Mouse (Mus musculus): ENCODE measurements at regions not wholly inside any gene's neighbourhood (a gene's known extent, or its start where the extent isn't known, plus 50 kb on each side); places are given as distances from the start of the nearest gene placed in this dataset.
A peak's percentile ranks its signal among the peaks of the same experiment; 100 is the strongest.

DNA sequence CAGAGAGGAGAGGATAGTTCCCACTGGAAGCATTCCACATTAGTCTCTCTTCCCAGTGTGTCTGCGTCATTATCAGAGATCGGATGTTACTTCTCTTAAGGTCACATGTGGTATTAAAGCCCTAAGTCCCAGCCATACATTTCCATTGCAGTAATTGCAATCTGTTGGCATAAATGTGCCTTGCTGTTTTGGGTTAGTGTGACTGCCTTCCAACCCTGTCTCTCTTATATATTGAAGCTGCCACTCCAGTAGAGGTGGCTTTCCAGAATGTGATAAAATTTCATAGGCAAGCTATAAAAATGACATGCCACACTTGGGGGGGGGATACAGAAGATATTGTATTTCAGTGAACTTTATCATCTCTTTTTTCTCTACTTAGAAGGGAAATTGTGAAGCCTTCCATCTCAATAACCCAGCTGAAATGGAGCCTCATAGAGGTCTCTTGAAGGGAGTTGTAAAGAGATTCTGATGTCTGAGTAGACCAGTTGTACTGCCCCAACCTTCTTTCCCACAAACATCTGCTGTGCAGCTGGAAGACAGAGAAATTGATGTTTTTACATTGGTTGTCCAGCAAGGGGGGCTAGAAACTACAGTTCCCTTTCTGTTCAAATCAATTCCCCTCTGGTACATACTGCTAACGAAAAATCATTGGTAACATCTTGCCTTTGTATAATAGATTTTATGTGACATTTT lies 603.9 kb upstream of the Fam92a start:
- no peaks in the 10 kb centered on the region for H3K27me3 ChIP-seq (ENCODE audit: control insufficient read depth, insufficient read depth, low read length)
- H3K36me3 ChIP-seq (ENCODE audit: control insufficient read depth, insufficient read depth, low read length): no peaks in the 10 kb centered on the region
- no peak overlapping the region for H3K4me3 ChIP-seq (ENCODE audit: low read depth, low read length)
- WGBS: 75% methylated on average over 3 of the region's 3 CpGs
- no peak overlapping the region for H3K27ac ChIP-seq (ENCODE audit: low read length)
- no peak for ATAC-seq (ENCODE audit: insufficient number of reproducible peaks, insufficient read depth, low FRiP score, low read depth)
- H3K9ac ChIP-seq (replicated peaks; ENCODE audit: low read depth, low read length): no peak overlapping the region
- H3K9me3 ChIP-seq (ENCODE audit: control insufficient read depth, low read depth, low read length): no peaks in the 10 kb centered on the region
- H3K4me2 ChIP-seq (replicated peaks; ENCODE audit: low read depth, low read length): no peak overlapping the region
- H3K4me1 ChIP-seq (ENCODE audit: control insufficient read depth, insufficient read depth, low read length): no peaks in the 10 kb centered on the region

DNA sequence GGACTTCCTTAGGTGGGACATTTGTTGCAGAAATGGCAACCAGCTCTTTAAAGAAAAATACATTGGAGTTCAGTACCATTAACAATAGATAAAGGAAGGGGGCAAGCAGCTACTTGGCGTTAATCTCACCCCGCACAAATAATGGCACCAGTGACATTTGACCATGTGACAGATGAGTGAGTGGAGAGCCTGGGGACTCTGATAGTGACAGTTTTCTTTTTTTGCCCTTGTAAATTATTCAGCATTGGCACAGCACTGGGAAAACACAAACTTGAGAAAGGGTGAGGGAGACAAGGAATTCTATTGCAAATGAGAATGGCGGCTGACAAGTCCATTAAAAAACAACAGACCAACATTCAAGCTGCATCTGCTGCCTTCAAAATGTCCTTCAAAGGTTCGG lies 603.3 kb upstream of the Fam92a start:
- WGBS: 81% methylated on average over 4 of the region's 4 CpGs
- no peak overlapping the region for H3K9ac ChIP-seq (replicated peaks; ENCODE audit: low read depth, low read length)
- H3K4me2 ChIP-seq (replicated peaks; ENCODE audit: low read depth, low read length): no peak overlapping the region

DNA sequence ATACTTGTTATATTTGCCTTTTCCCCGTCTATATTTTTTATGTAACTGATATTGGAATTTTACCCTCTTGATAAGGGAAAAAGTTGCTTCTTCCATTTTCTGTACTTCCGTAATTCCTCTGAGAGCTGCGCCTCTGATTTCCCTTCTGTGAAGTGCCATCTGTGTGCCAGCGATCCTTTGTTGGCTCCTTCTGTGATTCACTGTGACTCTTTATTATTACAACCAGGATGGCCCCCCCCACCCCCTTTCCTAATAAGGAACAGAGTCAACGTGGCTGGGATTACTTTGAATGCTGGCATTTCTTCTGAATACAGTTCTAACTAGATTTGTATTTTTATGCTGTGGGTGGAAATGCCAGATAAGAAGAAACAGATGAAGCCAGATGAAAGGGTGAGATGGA lies 602.9 kb upstream of the Fam92a start:
- no peaks in the 10 kb centered on the region for H3K9me3 ChIP-seq (ENCODE audit: control insufficient read depth, low read depth, low read length)
- ATAC-seq (ENCODE audit: insufficient number of reproducible peaks, insufficient read depth, low FRiP score, low read depth): no peak
- no peaks in the 10 kb centered on the region for H3K36me3 ChIP-seq (ENCODE audit: control insufficient read depth, insufficient read depth, low read length)
- H3K4me3 ChIP-seq (ENCODE audit: low read depth, low read length): no peak overlapping the region
- H3K27me3 ChIP-seq (ENCODE audit: control insufficient read depth, insufficient read depth, low read length): no peaks in the 10 kb centered on the region
- H3K4me2 ChIP-seq (replicated peaks; ENCODE audit: low read depth, low read length): no peak overlapping the region
- H3K9ac ChIP-seq (replicated peaks; ENCODE audit: low read depth, low read length): no peak overlapping the region
- H3K4me1 ChIP-seq (ENCODE audit: control insufficient read depth, insufficient read depth, low read length): no peaks in the 10 kb centered on the region
- WGBS: 77% methylated on average over 5 of the region's 5 CpGs
- no peak overlapping the region for H3K27ac ChIP-seq (ENCODE audit: low read length)

More for the DNA sequence above, 603.3 kb upstream of the Fam92a start:
- H3K4me1 ChIP-seq (ENCODE audit: control insufficient read depth, insufficient read depth, low read length): no peaks in the 10 kb centered on the region
- H3K4me3 ChIP-seq (ENCODE audit: low read depth, low read length): no peak overlapping the region
- no peaks in the 10 kb centered on the region for H3K9me3 ChIP-seq (ENCODE audit: control insufficient read depth, low read depth, low read length)
- no peaks in the 10 kb centered on the region for H3K27me3 ChIP-seq (ENCODE audit: control insufficient read depth, insufficient read depth, low read length)
- H3K36me3 ChIP-seq (ENCODE audit: control insufficient read depth, insufficient read depth, low read length): no peaks in the 10 kb centered on the region
- ATAC-seq (ENCODE audit: insufficient number of reproducible peaks, insufficient read depth, low FRiP score, low read depth): no peak
- no peak overlapping the region for H3K27ac ChIP-seq (ENCODE audit: low read length)

DNA sequence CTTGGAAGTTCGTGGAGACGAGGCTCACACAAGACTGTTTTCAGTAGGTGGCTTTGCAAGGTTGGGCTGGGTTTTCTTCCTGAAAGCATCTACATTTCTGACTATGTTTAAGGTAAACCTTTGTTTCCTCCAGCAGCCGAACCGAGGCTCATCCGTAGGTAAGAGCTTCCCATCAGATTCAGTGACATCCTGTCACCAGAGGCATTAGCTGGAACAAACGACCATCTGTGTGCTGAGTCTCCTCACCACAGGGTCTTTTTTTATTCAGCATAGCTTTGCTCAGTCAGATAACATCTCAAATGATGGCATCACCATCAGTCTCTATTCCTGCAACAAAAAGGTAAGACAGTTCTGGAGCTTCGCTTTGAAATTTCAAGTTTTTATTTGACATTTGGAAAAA lies 601.4 kb upstream of the Fam92a start:
- no peak overlapping the region for H3K4me3 ChIP-seq (ENCODE audit: low read depth, low read length)
- no peak for ATAC-seq (ENCODE audit: insufficient number of reproducible peaks, insufficient read depth, low FRiP score, low read depth)
- no peaks in the 10 kb centered on the region for H3K9me3 ChIP-seq (ENCODE audit: control insufficient read depth, low read depth, low read length)
- H3K4me2 ChIP-seq (replicated peaks; ENCODE audit: low read depth, low read length): no peak overlapping the region
- no peaks in the 10 kb centered on the region for H3K36me3 ChIP-seq (ENCODE audit: control insufficient read depth, insufficient read depth, low read length)
- no peaks in the 10 kb centered on the region for H3K27me3 ChIP-seq (ENCODE audit: control insufficient read depth, insufficient read depth, low read length)
- H3K27ac ChIP-seq (ENCODE audit: low read length): no peak overlapping the region
- no peak overlapping the region for H3K9ac ChIP-seq (replicated peaks; ENCODE audit: low read depth, low read length)
- H3K4me1 ChIP-seq (ENCODE audit: control insufficient read depth, insufficient read depth, low read length): no peaks in the 10 kb centered on the region
- 61% methylated on average over 7 of the region's 7 CpGs for WGBS

DNA sequence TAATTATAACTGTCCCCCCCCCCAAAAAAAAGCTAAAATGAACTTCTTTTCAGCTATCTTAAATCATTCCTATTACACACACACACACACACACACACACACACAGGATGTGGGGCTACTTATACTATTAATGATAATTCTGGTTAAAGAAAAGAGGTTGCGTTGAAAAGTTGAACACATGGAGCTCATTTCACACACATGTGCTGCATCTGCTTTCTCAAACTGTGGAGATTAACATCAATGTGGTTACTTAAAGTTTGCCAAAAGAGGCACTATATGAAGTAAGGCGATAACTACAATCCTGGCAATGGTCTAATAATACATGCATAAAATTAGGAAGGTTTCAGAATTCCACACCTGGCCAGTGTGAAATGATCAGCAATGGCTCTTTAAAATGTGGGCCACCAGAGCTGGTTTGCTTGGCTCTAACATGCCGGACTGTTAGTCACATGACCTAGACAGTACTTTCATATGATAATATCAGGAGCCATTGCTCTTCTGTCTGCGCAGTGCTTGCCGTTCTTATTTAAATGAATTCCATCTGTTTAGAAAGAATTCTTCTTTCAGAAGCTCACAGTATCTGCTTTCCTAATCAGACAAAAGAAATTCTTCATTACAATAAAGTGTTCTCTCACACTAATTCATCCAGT lies 598.4 kb upstream of the Fam92a start:
- 76% methylated on average over 5 of the region's 5 CpGs for WGBS
- no peaks in the 10 kb centered on the region for H3K36me3 ChIP-seq (ENCODE audit: control insufficient read depth, insufficient read depth, low read length)

DNA sequence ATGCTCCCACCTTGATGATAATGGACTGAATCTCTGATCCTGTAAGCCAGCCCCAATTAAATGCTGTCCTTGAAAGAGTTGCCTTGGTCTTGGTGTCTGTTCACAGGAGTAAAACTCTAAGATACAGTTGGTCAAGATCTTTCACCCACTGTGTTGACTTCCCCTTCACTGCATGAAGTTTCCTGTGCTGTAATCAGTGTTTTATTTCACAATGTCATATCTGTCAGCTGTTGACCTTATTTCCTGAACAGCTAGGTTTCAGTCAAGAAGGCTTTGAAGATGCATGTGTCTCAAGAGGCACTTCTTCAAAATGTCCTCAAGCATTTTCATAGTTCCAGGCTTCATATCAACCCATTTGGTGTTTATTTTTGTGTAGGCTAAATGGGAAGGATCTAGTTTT lies 597.3 kb upstream of the Fam92a start:
- Histone ChIP-seq H3K4me2 (replicated peaks; ENCODE audit: low read depth, low read length) (no peak overlapping the region), H3K4me1 (ENCODE audit: control insufficient read depth, insufficient read depth, low read length) (no peaks in the 10 kb centered on the region), H3K27ac (ENCODE audit: low read length) (no peak overlapping the region), H3K27me3 (ENCODE audit: control insufficient read depth, insufficient read depth, low read length) (no peaks in the 10 kb centered on the region), H3K36me3 (ENCODE audit: control insufficient read depth, insufficient read depth, low read length) (no peaks in the 10 kb centered on the region), H3K4me3 (ENCODE audit: low read depth, low read length) (no peak overlapping the region), H3K9ac (replicated peaks; ENCODE audit: low read depth, low read length) (no peak overlapping the region), H3K9me3 (ENCODE audit: control insufficient read depth, low read depth, low read length) (no peaks in the 10 kb centered on the region)
- ATAC-seq (ENCODE audit: insufficient number of reproducible peaks, insufficient read depth, low FRiP score, low read depth): no peak

More for the DNA sequence above, 598.4 kb upstream of the Fam92a start:
- no peak overlapping the region for H3K4me3 ChIP-seq (ENCODE audit: low read depth, low read length)
- no peaks in the 10 kb centered on the region for H3K9me3 ChIP-seq (ENCODE audit: control insufficient read depth, low read depth, low read length)
- no peaks in the 10 kb centered on the region for H3K27me3 ChIP-seq (ENCODE audit: control insufficient read depth, insufficient read depth, low read length)
- no peak for ATAC-seq (ENCODE audit: insufficient number of reproducible peaks, insufficient read depth, low FRiP score, low read depth)
- no peak overlapping the region for H3K9ac ChIP-seq (replicated peaks; ENCODE audit: low read depth, low read length)
- H3K4me2 ChIP-seq (replicated peaks; ENCODE audit: low read depth, low read length): no peak overlapping the region
- no peaks in the 10 kb centered on the region for H3K4me1 ChIP-seq (ENCODE audit: control insufficient read depth, insufficient read depth, low read length)
- no peak overlapping the region for H3K27ac ChIP-seq (ENCODE audit: low read length)

DNA sequence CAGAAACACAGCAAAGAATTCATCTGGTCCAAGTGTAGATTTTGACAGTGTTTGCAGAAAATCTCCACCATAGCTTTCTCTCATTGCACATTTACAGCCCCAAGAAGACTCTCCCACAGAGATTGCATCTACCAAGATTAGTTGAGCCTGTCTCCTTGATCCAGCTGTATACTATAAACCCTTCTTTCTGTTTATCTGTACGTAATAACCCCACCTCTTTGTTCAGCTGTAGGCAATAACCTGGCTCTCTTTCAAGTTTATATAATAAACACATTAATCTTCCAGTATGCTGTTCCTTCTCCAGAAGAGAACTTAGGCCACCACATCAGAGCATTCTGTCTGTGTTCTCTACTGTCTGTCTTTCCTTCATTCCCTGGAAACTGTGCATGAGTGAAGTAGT lies 594.9 kb upstream of the Fam92a start:
- Histone ChIP-seq H3K4me1 (ENCODE audit: control insufficient read depth, insufficient read depth, low read length) (no peaks in the 10 kb centered on the region), H3K4me3 (ENCODE audit: low read depth, low read length) (no peak overlapping the region), H3K36me3 (ENCODE audit: control insufficient read depth, insufficient read depth, low read length) (no peaks in the 10 kb centered on the region), H3K9me3 (ENCODE audit: control insufficient read depth, low read depth, low read length) (no peaks in the 10 kb centered on the region), H3K4me2 (replicated peaks; ENCODE audit: low read depth, low read length) (no peak overlapping the region), H3K27me3 (ENCODE audit: control insufficient read depth, insufficient read depth, low read length) (no peaks in the 10 kb centered on the region), H3K27ac (ENCODE audit: low read length) (peak overlapping the region; percentile 16; the same call in 1 of the 2 replicates), H3K9ac (replicated peaks; ENCODE audit: low read depth, low read length) (no peak overlapping the region)
- no peak for ATAC-seq (ENCODE audit: insufficient number of reproducible peaks, insufficient read depth, low FRiP score, low read depth)
- 38% methylated on average over 1 of the region's 1 CpGs for WGBS

DNA sequence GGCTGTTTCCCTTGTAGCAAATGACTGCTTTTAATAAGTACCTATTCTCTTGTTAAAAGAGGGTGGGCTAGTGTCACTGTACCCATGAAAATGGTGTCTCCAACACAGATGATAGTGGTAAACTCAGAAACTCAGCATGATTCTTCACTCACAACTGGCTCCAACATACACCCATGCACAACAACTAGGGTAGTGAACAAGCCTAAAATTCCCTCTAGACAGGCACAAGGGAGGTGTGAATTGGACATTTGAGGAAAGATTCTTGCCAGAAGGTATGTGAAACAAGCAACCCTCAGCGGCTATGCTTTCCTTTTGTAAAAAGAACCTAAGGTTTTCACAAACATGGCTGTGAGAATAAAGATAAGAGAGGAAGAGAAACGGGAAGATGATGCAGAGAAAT lies 579.0 kb upstream of the Fam92a start:
- Histone ChIP-seq H3K27ac (ENCODE audit: low read length) (no peak overlapping the region), H3K4me2 (replicated peaks; ENCODE audit: low read depth, low read length) (no peak overlapping the region), H3K4me1 (ENCODE audit: control insufficient read depth, insufficient read depth, low read length) (no peaks in the 10 kb centered on the region), H3K9ac (replicated peaks; ENCODE audit: low read depth, low read length) (no peak overlapping the region), H3K27me3 (ENCODE audit: control insufficient read depth, insufficient read depth, low read length) (no peaks in the 10 kb centered on the region), H3K36me3 (ENCODE audit: control insufficient read depth, insufficient read depth, low read length) (no peaks in the 10 kb centered on the region), H3K4me3 (ENCODE audit: low read depth, low read length) (no peak overlapping the region), H3K9me3 (ENCODE audit: control insufficient read depth, low read depth, low read length) (no peaks in the 10 kb centered on the region)
- 72% methylated on average over 2 of the region's 2 CpGs for WGBS
- no peak for ATAC-seq (ENCODE audit: insufficient number of reproducible peaks, insufficient read depth, low FRiP score, low read depth)

DNA sequence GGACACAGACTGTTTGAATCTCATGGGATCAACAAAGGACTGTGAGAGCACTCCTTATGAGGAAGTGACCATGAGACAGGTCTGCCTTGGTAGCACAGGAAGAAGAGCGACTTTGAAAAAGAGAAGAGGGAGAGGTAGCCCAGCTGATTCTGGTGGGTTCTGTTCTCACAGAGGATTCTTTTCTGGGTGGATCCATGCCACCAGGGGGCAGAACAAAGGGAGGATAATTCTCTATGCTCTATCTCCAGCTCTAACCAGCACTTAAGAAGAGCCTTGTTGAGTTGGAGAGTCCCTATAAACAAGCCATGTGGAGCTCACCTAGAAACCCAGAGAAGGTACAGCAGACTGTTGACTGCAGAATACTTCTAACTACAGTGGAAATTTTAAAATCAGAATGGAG lies 578.1 kb upstream of the Fam92a start:
- no peak overlapping the region for H3K4me2 ChIP-seq (replicated peaks; ENCODE audit: low read depth, low read length)
- 86% methylated on average over 1 of the region's 1 CpGs for WGBS
- H3K36me3 ChIP-seq (ENCODE audit: control insufficient read depth, insufficient read depth, low read length): no peaks in the 10 kb centered on the region
- no peak overlapping the region for H3K9ac ChIP-seq (replicated peaks; ENCODE audit: low read depth, low read length)
- H3K27me3 ChIP-seq (ENCODE audit: control insufficient read depth, insufficient read depth, low read length): no peaks in the 10 kb centered on the region
- ATAC-seq (ENCODE audit: insufficient number of reproducible peaks, insufficient read depth, low FRiP score, low read depth): no peak
- H3K9me3 ChIP-seq (ENCODE audit: control insufficient read depth, low read depth, low read length): no peaks in the 10 kb centered on the region
- no peaks in the 10 kb centered on the region for H3K4me1 ChIP-seq (ENCODE audit: control insufficient read depth, insufficient read depth, low read length)
- H3K4me3 ChIP-seq (ENCODE audit: low read depth, low read length): no peak overlapping the region
- no peak overlapping the region for H3K27ac ChIP-seq (ENCODE audit: low read length)
